Mouse (Mus musculus): ENCODE measurements around the gene Sem1. TPM values are rescaled to one million over a fixed set of nuclear protein-coding genes. Genes with fewer than 3 reads are reported as not detected.

The Sem1 gene
- polyA plus RNA-seq (2012; rRNA removed), result 15.1 and 15.4 TPM in 2 replicates

DNA sequence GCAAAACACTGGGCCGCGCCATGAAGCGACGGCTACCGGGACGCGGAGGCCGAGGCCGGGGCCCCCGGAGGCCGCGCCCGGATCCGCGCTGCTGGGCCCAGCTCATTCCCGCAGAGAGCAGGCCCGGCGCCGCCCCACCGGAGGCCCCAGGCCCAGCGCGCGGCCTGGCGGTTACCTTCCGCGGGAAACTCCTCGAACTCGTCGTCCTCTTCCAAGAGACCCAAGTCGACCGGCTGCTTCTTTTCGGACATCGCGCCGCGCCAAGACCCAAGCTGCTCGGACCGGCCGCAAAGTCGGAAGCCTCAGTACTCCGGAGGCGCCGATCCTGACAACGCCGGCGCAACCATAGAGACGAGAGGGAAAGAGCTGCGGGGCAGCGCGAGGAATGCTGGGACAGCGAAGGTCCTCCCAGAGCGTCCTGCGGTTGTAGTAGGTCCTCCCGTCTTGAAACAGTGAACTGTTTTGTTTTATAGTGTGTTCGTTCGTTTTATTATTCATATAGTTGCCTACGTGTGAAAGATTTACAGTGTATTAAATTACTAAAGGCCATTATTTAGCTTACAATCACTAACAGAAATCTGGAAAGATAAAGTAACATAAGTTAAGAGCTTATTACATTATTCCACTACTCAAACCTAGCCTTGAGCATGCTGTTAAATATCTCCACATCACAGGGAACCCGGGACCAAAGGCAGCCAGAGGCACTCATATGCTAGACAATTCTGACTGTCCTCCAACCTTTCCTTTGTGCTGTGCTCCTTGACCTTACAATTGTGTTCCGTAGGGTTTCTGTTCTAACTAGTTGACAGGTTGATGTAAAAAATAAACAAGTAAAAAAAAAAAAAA is at the start of gene Sem1:
TSS of gene Sem1 (minus strand) at position 360 of the 846 bp plus-strand sequence.

